Mouse (Mus musculus) frontal cortex, adult (tissue): ENCODE measurements around the gene Dppa5a.
"Not testable (repeated sequence)": the region's sequence is repeated elsewhere in the genome, so short reads cannot be mapped to it uniquely, and the experiment has no call there.

ENCODE experiments used
- ATAC-seq: cut with Nextera tagmentation; 2 replicates; pipeline ENCODE4 v1.9.2; 2017; ENCODE audit warnings: mild to moderate bottlenecking, moderate library complexity, mixed read lengths; ENCODE audit not compliant: low TSS enrichment

Gene Dppa5a

GRCm38 (mm10) chr9:78367959-78368358, at the start of gene Dppa5a:
Dppa5a (minus strand) TSS chr9:78368177.
- not testable (repeated sequence) for ATAC-seq

- no peak for ATAC-seq
Measured at GRCm38 (mm10) chr9:78401596-78401995, 33.6 kb upstream of the Dppa5a start.

DNA sequence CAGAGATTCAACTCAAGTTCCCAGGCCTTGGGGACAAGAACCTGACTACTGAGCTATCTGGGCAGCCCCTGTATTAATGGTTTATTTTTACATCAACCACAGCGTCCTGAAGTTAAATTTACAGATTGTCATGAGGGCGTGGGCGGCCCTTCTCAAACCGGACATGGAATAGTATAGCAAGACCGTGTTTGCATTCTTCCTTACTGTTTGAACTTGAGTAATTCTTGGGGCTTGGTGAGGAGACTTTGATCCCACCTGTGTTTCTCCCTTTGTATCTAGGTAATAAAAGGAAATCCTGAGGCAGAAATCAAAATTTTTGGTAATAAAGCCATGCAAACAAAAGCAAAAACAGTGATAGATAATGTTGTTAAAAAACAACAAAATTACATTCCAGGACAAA, 32.6 kb upstream of the Dppa5a start:
- no peak for ATAC-seq

DNA sequence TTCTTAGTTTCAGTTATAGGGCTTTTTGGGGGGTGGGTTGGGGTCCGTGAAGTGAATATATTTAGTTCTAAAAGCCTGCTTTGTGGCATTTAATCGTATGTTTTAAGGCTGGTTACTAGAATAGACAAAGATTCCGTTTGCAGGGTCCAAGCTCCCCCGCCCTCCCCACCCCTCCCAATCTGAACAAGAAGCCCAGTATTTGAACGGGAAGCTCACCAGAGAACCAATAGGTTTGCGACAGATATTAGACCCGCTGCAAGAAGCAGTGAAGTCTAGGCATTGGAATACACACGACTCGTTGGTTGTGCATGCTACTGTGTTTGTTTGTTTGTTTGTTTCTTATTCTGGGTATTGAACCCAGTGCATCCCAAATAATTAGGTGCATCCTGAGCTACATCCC, 28.5 kb upstream of the Dppa5a start:
- ATAC-seq: no peak

DNA sequence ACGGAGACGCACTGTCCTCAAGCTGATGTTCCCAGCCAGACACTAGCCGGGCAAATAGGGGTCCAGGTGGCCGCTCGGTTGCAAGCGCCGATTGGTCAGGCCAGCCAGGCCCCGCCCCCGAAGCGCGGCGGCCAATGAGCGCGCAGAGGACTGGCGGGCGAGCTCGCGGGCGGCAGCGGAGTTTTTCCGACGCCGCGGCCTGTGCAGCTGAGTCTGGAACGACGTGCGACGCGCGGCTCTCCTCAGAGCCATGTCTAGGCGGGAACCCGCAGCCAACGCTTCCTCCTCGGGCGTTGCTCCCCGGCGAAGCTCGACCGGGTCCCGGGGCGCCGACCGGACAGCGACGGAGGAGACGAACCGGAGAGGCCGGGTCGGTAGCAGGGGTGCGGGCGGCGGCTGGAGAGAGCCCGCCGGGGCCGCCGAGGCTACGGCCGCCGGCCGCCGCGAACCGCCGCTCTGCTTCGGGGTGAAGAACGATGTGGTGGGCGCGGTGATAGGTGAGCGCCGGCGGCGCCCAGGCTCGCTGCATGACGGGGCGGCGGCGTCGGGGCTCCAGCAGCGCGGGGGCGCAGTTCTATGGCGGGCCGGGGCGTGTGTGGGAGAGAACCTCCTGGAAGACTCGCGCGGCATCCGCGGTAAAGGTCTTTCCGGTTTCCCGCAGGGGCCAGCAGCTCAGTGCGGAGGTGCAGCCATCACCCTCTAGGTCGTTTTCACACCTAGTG, 27.8 kb upstream of the Dppa5a start, which contains the start of gene Ddx43:
Gene Ddx43, plus strand, starts transcription at position 148 of the 722 bp plus-strand sequence.
- peak; percentile 83 for ATAC-seq

GRCm38 (mm10) chr9:78395244-78395629, 27.3 kb upstream of the Dppa5a start:
- no peak for ATAC-seq

- ATAC-seq: peak; percentile 78
Measured at GRCm38 (mm10) chr9:78394602-78395001, 26.6 kb upstream of the Dppa5a start.

DNA sequence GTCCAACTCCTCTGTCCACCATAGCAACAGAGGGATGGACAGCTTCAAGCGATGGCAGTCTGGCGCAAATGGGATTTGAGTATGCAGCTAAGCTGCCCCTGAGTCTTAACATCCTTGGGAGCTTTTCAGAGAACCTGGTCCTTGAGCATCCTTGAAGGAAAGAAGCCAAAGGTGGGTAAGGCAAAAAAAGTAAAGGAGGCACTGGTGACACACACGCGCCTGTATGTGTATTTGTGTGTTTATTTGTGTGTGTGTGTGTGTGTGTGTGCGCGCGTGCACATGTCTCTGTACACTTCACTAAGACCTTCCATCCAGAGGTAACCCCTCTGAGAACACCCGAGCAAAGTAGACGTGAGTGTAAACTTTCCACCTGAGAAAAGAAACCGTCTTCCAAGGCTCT, 25.8 kb upstream of the Dppa5a start:
- no peak for ATAC-seq

DNA sequence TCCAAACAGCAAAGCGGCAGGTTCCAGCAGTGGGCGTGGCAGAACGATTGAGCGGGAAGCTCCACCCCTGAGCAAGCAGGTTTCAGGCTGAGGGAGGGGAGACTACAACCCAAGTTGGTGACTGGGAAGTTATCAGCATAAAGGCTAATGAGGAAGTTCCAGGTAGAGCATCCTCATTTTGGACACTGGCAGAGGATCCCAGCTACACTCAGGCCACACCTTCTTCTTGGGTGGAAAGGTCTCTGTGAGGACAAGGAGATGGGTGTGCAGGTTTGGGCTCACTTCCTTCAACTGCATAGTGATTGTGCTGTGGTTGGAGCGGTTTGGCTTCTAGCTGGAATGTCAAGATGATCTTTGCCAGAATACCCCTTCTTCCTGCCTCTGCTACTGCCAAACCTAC, 22.0 kb upstream of the Dppa5a start:
- ATAC-seq: no peak

GRCm38 (mm10) chr9:78386947-78387346, 19.0 kb upstream of the Dppa5a start:
- no peak for ATAC-seq

GRCm38 (mm10) chr9:78385893-78386292, 17.9 kb upstream of the Dppa5a start:
- no peak for ATAC-seq

DNA sequence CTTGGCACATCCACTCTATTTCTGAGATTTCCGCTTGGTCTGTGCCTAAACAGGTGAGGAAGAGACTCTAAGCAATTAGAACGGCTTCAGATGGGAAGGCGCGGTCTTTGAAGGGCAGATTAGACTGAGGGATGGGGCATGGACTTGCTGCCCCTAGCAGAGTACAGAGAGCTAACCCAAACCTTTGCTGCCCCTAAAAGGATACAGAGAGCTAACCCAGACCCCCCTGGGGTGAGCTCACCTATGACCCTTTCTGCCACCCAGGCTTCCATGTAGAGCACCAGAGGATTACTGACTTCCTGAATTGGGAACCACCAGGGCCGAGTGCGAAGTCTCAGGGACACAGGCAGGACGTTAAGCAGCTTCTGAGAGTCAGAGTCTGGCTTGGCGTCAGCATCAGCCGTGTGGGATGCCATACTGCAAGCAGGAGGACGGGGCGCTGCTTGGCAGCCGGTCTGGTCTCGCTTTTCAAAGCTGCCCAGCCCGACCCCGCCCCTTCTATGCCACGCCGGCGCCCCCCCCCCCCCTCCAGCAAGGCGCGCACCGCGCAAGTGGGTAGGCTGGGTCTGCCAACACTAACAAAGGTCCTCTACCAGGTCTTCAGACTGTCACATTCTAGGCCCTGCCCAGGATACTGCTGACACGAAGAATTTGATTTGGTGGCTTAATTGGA, 10.3 kb upstream of the Dppa5a start, which contains the start of gene Ooep:
Gene Ooep, minus strand, starts transcription at position 613 of the 673 bp plus-strand sequence.
- ATAC-seq: peak; percentile 78

- no peak for ATAC-seq
Measured at GRCm38 (mm10) chr9:78377546-78377945, 9.6 kb upstream of the Dppa5a start.

DNA sequence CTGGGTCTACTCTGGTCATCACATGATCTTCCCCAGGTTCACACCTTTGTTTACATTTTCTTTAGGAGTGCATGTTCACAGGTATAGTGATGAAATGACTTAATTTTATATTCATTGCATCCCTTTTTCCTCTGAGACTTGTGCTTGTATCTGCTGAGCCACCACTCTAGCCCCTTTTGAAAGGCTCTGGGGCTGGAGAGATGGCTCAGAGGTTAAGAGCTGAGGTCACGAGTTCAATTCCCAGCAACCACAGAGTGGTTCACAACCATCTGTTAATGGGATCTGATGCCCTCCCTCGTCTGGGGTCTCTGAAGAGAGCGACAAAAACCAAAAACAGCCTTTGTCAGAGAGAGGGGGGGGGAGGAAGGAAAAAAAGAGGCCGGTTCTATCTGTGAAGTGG, 7.5 kb upstream of the Dppa5a start:
- ATAC-seq: no peak

- ATAC-seq: no peak
Measured at GRCm38 (mm10) chr9:78374885-78375389, 7.0 kb upstream of the Dppa5a start.

DNA sequence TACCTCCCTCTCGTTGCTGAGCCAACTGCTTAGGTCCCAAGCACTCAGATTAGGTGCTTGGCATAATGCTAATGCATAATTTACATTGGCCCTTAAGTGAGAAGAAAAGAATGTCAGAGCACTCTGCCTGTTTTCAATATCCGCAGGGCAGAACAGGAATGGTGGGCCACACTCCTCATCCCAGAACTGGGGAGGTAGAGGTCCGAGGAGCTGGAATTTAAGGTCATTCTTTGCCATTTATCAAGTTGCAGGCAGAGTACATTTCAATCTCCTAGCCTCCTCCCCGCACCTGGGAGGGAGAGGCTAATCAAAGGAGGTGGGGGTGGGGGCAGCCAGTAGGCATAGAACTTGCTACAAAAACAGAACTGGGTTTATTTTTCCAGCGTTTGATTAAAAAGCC, 6.4 kb upstream of the Dppa5a start:
- no peak for ATAC-seq

GRCm38 (mm10) chr9:78372827-78373504, 5.0 kb upstream of the Dppa5a start:
- ATAC-seq: no peak

- no peak for ATAC-seq
Measured at GRCm38 (mm10) chr9:78371441-78371840, 3.5 kb upstream of the Dppa5a start.

- no peak for ATAC-seq
Measured at GRCm38 (mm10) chr9:78369786-78370185, 1.8 kb upstream of the Dppa5a start.

DNA sequence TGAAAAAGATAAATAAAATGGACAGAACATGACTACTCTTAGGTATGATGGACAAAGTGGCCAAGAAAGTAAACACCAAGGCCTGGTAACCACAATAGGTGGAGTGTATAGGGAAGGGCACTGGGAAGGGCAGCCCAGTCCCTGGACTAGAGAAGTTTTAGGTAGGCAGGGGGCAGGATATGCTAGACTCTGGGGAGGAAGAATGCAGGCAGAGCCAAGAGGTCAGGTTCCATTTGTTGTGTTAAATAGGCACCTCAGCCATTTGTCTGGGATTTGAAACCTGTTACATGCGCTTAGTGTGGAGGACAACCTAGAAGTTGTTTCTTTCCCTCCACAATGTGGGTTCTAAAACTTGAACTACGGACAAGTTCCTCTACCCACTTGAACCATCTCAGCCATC, 1.4 kb upstream of the Dppa5a start:
- ATAC-seq: no peak

DNA sequence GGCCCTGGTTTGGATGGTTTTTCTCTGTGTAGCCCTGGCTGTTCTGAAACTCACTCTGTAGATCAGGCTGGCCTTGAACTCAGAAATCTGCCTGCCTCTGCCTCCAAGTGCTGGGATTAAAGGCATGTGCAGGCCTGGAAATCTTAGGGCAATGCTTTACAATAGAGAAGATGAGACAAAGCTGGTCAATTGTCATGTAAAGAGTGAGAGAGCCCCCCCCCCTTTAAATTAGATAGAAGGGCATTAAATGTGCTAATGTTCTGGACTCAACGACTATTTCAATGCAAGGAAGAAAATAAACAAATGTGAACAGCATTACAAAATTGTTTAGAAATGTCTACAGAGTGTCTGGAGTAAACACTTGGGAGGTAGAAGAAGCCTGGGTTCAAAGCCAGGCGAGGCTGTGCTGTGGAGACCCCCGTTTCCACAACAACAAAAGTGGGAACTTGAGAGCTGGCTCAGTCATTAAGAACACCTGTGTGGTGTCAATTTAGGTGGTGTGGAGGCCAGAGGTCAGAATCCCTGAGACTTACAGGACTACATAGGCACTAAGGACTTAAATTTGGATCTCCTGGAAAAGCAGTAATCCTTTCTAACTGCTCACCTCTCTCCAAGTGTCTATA, 805 bp upstream of the Dppa5a start:
- ATAC-seq: no peak
